Mouse (Mus musculus) kidney, postnatal 0 days (tissue): Measurements from ENCODE around the gene Plch2. TPM values are rescaled to one million over a fixed set of nuclear protein-coding genes. Genes with fewer than 3 reads are reported as not detected.
A peak's percentile ranks its signal among the peaks of the same experiment; 100 is the strongest.

Experiments
- ATAC-seq: fragments of 200-750 bp; cut with Nextera tagmentation; replicated peaks from 2 replicates; pipeline ENCODE4 v1.8.0; 2017; ENCODE audit warnings: low read depth, moderate number of reproducible peaks, moderate TSS enrichment, moderate library complexity; ENCODE audit not compliant: low FRiP score
- DNase-seq: peaks from one replicate; pipeline ENCODE4 v3.0.0-alpha.2; 2016; ENCODE audit warnings: low spot score
- H3K27ac ChIP-seq: fragments of 300-500 bp; sonication (generic); 2 replicates; pipeline ENCODE4 v1.5.1; 2014; ENCODE audit warnings: mild to moderate bottlenecking
- H3K27me3 ChIP-seq: fragments of 300-500 bp; sonication (generic); 2 replicates; pipeline ENCODE4 v1.6.1; 2014; ENCODE audit warnings: low read length, mixed read lengths; ENCODE audit not compliant: insufficient read depth
- H3K36me3 ChIP-seq: fragments of 300-500 bp; sonication (generic); 2 replicates; pipeline ENCODE4 v1.6.1; 2014; ENCODE audit warnings: low read length, mixed read lengths; ENCODE audit not compliant: insufficient read depth
- H3K4me1 ChIP-seq: fragments of 300-500 bp; sonication (generic); replicated peaks from 2 replicates; pipeline ENCODE4 v1.6.1; 2014; ENCODE audit warnings: antibody characterized with exemption, low read length, mixed read lengths; ENCODE audit not compliant: insufficient read depth
- H3K4me2 ChIP-seq: fragments of 300-500 bp; sonication (generic); 2 replicates; pipeline ENCODE4 v1.6.1; 2014; ENCODE audit warnings: mild to moderate bottlenecking, low read length, moderate library complexity, mixed read lengths
- H3K4me3 ChIP-seq: fragments of 300-500 bp; sonication (generic); replicated peaks from 2 replicates; pipeline ENCODE4 v1.5.1; 2014; ENCODE audit warnings: low read depth, low read length
- H3K9ac ChIP-seq: fragments of 300-500 bp; sonication (generic); 2 replicates; pipeline ENCODE4 v1.6.1; 2014; ENCODE audit warnings: low read depth, low read length
- H3K9me3 ChIP-seq: fragments of 300-500 bp; sonication (generic); replicated peaks from 2 replicates; pipeline ENCODE4 v1.6.1; 2016; ENCODE audit warnings: low read length, inconsistent platforms, mixed read lengths
- CTCF ChIP-seq: IDR thresholded peaks from 2 replicates; pipeline ENCODE4 v1.5.1; 2016; ENCODE audit warnings: antibody characterized with exemption, low read depth, mild to moderate bottlenecking, moderate library complexity
- WGBS: fragments of 180-500 bp; shearing (Covaris S2); extraction: QIAGEN DNeasy Blood & Tissue Kit; methylation state at CpG from one replicate; pipeline ENCODE4 v1.1.7; 2014; 5-methylcytosine and 5-hydroxymethylcytosine counted together
- polyA plus RNA-seq: library from polyadenylated mRNA; unstranded; fragments of >200 nt; fragmentation: Nextera tagmentation; extraction: Ambion mirVana; gene quantifications from 2 replicates; pipeline ENCODE4 v1.2.1, GENCODE M21; 2015

Gene Plch2
- polyA plus RNA-seq: 2.1 and 2.3 TPM in 2 replicates

- no peaks in the 10 kb centered on the region for H3K9me3 ChIP-seq
- no peak within 1 kb of the TSS for H3K9ac ChIP-seq
- DNase-seq: no peak
- ATAC-seq: no peak; the same call in 1 of the 2 replicates
- WGBS: 58% methylated on average over 10 of the region's 10 CpGs
- no peak within 1 kb of the TSS for H3K4me2 ChIP-seq
- H3K27ac ChIP-seq: no peak within 1 kb of the TSS
- no peaks in the 10 kb centered on the region; the same call in 1 of the 2 replicates for H3K4me1 ChIP-seq
- H3K27me3 ChIP-seq: no peaks in the 10 kb centered on the region
- H3K4me3 ChIP-seq: no peak within 1 kb of the TSS
- TF ChIP-seq CTCF: no peak
- no peaks in the 10 kb centered on the region for H3K36me3 ChIP-seq
Measured at GRCm38 (mm10) chr4:155056724-155057123, at the start of gene Plch2. Gene Plch2 (minus strand): TSS chr4:155056784.

GRCm38 (mm10) chr4:155098572-155098971, 42.0 kb upstream of the Plch2 start:
- no peak overlapping the region for H3K27ac ChIP-seq
- H3K4me3 ChIP-seq: no peak overlapping the region
- no peaks in the 10 kb centered on the region for H3K36me3 ChIP-seq
- no peaks in the 10 kb centered on the region for H3K9me3 ChIP-seq
- no peaks in the 10 kb centered on the region for H3K4me1 ChIP-seq
- no peak overlapping the region for H3K9ac ChIP-seq
- H3K27me3 ChIP-seq: no peaks in the 10 kb centered on the region
- no peak overlapping the region for H3K4me2 ChIP-seq
- WGBS: 66% methylated on average over 4 of the region's 4 CpGs
- no peak for TF ChIP-seq CTCF
- DNase-seq: no peak
- no peak for ATAC-seq

- Histone ChIP-seq H3K9me3 (no peaks in the 10 kb centered on the region), H3K27me3 (no peaks in the 10 kb centered on the region), H3K27ac (no peak overlapping the region), H3K9ac (no peak overlapping the region), H3K4me2 (no peak overlapping the region), H3K4me3 (no peak overlapping the region), H3K36me3 (no peaks in the 10 kb centered on the region), H3K4me1 (no peaks in the 10 kb centered on the region)
- no peak for TF ChIP-seq CTCF
- ATAC-seq (no peak), DNase-seq (no peak)
- 87% methylated on average over 6 of the region's 6 CpGs for WGBS
Measured at GRCm38 (mm10) chr4:155097452-155097851, 40.9 kb upstream of the Plch2 start.

GRCm38 (mm10) chr4:155095967-155096366, 39.4 kb upstream of the Plch2 start:
- Histone ChIP-seq H3K9ac (no peak overlapping the region), H3K4me2 (no peak overlapping the region), H3K27ac (0 out of 2 replicates have a peak overlapping the region, but pooled peaks have one; percentile 42), H3K4me1 (no peaks in the 10 kb centered on the region), H3K36me3 (no peaks in the 10 kb centered on the region), H3K9me3 (no peaks in the 10 kb centered on the region), H3K4me3 (no peak overlapping the region), H3K27me3 (no peaks in the 10 kb centered on the region)
- DNase-seq: no peak
- ATAC-seq: no peak
- no peak for TF ChIP-seq CTCF
- 76% methylated on average over 8 of the region's 8 CpGs for WGBS

- Histone ChIP-seq H3K4me3 (no peak overlapping the region), H3K36me3 (no peaks in the 10 kb centered on the region), H3K4me1 (no peaks in the 10 kb centered on the region), H3K9me3 (no peaks in the 10 kb centered on the region), H3K27me3 (no peaks in the 10 kb centered on the region), H3K27ac (0 out of 2 replicates have a peak overlapping the region, but pooled peaks have one; percentile 42), H3K9ac (no peak overlapping the region), H3K4me2 (no peak overlapping the region)
- TF ChIP-seq CTCF: peak; percentile 99
- 39% methylated on average over 8 of the region's 8 CpGs for WGBS
- ATAC-seq: peak; percentile 73
- DNase-seq: peak; percentile 94
Measured at GRCm38 (mm10) chr4:155095238-155095900, 38.8 kb upstream of the Plch2 start.

GRCm38 (mm10) chr4:155094565-155094964, 38.0 kb upstream of the Plch2 start:
- H3K27ac ChIP-seq: no peak overlapping the region
- peak; percentile 78 for TF ChIP-seq CTCF
- ATAC-seq (peak; percentile 59), DNase-seq (peak; percentile 46)
- H3K9me3 ChIP-seq: no peaks in the 10 kb centered on the region
- H3K9ac ChIP-seq: no peak overlapping the region
- WGBS: 63% methylated on average over 3 of the region's 3 CpGs
- H3K4me1 ChIP-seq: no peaks in the 10 kb centered on the region
- H3K36me3 ChIP-seq: no peaks in the 10 kb centered on the region
- H3K4me3 ChIP-seq: no peak overlapping the region
- no peak overlapping the region for H3K4me2 ChIP-seq
- no peaks in the 10 kb centered on the region for H3K27me3 ChIP-seq
